Mouse (Mus musculus) liver, embryonic 16.5 days (tissue): ENCODE results near the gene Birc7. TPM values are rescaled to one million over a fixed set of nuclear protein-coding genes. Genes with fewer than 3 reads are reported as not detected.

ENCODE experiments used
- ATAC-seq: fragments of 200-750 bp; cut with Nextera tagmentation; 2 replicates; pipeline ENCODE4 v1.8.0; 2017; ENCODE audit warnings: low read depth, mild to moderate bottlenecking, moderate number of reproducible peaks, moderate library complexity
- H3K27ac ChIP-seq: fragments of 300-500 bp; sonication (generic); 2 replicates; pipeline ENCODE4 v1.5.1; 2014; ENCODE audit warnings: mild to moderate bottlenecking, low read length
- H3K27me3 ChIP-seq: fragments of 300-500 bp; sonication (generic); 2 replicates; pipeline ENCODE4 v1.6.1; 2014; ENCODE audit warnings: low read depth, low read length, mixed read lengths; ENCODE audit not compliant: control insufficient read depth, insufficient read depth
- H3K36me3 ChIP-seq: fragments of 300-500 bp; sonication (generic); 2 replicates; pipeline ENCODE4 v1.6.1; 2014; ENCODE audit warnings: mild to moderate bottlenecking; ENCODE audit not compliant: control insufficient read depth, insufficient read depth
- H3K4me1 ChIP-seq: fragments of 300-500 bp; sonication (generic); 2 replicates; pipeline ENCODE4 v1.6.1; 2014; ENCODE audit warnings: low read depth, low read length, mixed read lengths; ENCODE audit not compliant: control insufficient read depth
- H3K4me2 ChIP-seq: fragments of 300-500 bp; sonication (generic); 2 replicates; pipeline ENCODE4 v1.6.1; 2014; ENCODE audit warnings: low read depth, low read length, mixed read lengths
- H3K4me3 ChIP-seq: fragments of 300-500 bp; sonication (generic); 2 replicates; pipeline ENCODE4 v1.5.1; 2014; ENCODE audit warnings: low read depth, mild to moderate bottlenecking, low read length
- H3K9ac ChIP-seq: fragments of 300-500 bp; sonication (generic); 2 replicates; pipeline ENCODE4 v1.6.1; 2014; ENCODE audit warnings: low read depth, low read length
- H3K9me3 ChIP-seq: fragments of 300-500 bp; sonication (generic); replicated peaks from 2 replicates; pipeline ENCODE4 v1.6.1; 2016; ENCODE audit warnings: low read length; ENCODE audit not compliant: control insufficient read depth
- WGBS: fragments of 180-500 bp; shearing (Covaris S2); extraction: QIAGEN DNeasy Blood & Tissue Kit; methylation state at CpG from one replicate; pipeline ENCODE4 v1.1.7; 2014; ENCODE audit not compliant: insufficient replicate concordance; 5-methylcytosine and 5-hydroxymethylcytosine counted together
- polyA plus RNA-seq: library from polyadenylated mRNA; unstranded; fragments of >200 nt; fragmentation: Nextera tagmentation; extraction: Ambion mirVana; gene quantifications from 2 replicates; pipeline ENCODE4 v1.2.1, GENCODE M21; 2015

Gene Birc7
- polyA plus RNA-seq, 1 experiment from 2014 or later = not detected

DNA sequence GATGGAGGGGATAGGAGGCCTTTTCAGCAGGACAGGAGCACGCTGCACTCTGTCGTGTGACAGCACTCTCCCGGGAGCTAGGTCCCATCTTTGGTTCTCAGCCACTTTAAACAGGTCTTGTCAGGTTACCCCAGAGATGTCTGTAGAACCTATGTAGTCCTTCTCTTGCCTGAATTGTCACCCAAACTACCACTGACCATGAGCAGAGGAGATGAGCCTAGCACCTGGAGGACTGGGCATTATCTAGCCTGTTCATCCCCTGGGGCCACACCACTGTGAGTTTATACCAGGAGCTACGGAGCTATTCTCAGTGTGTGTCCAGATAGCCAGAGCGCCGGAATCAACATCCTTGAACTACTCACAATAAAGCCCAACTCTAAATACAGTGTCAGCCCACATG, 31.0 kb upstream of the Birc7 start:
- Histone ChIP-seq H3K27ac (no peak overlapping the region), H3K4me1 (peaks cover 9% of the 10 kb centered on the region), H3K36me3 (no peaks in the 10 kb centered on the region), H3K9me3 (no peaks in the 10 kb centered on the region), H3K9ac (no peak overlapping the region), H3K4me3 (no peak overlapping the region), H3K27me3 (peaks cover 40% of the 10 kb centered on the region), H3K4me2 (no peak overlapping the region)
- ATAC-seq = no peak
- WGBS = 69% methylated on average over 6 of the region's 6 CpGs

DNA sequence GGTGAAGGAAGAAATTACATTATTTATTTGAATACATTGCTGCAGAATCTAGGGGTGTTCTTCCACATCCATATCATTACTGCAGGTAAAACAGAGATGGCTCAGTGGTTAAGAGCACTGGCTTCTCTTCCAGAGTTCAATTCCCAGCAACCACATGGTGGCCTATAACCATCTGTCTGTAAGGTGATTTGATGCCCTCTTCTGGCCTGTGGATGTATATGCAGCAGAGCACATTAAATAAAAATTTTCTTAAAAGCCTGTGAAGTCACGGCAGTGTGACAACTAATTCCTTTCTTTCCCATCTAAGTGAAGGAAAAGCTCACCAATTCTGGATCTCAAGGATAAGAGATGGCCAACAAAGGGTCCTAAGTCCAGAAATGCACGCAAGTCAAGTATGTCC, 26.7 kb upstream of the Birc7 start:
- no peak overlapping the region for H3K4me3 ChIP-seq
- H3K36me3 ChIP-seq = no peaks in the 10 kb centered on the region; the same call in 1 of the 2 replicates
- WGBS = 39% methylated on average over 2 of the region's 2 CpGs
- H3K27ac ChIP-seq = no peak overlapping the region
- no peak overlapping the region for H3K9ac ChIP-seq
- H3K4me2 ChIP-seq = no peak overlapping the region
- no peaks in the 10 kb centered on the region for H3K9me3 ChIP-seq
- peaks cover 6% of the 10 kb centered on the region for H3K4me1 ChIP-seq
- H3K27me3 ChIP-seq = no peaks in the 10 kb centered on the region
- no peak for ATAC-seq

DNA sequence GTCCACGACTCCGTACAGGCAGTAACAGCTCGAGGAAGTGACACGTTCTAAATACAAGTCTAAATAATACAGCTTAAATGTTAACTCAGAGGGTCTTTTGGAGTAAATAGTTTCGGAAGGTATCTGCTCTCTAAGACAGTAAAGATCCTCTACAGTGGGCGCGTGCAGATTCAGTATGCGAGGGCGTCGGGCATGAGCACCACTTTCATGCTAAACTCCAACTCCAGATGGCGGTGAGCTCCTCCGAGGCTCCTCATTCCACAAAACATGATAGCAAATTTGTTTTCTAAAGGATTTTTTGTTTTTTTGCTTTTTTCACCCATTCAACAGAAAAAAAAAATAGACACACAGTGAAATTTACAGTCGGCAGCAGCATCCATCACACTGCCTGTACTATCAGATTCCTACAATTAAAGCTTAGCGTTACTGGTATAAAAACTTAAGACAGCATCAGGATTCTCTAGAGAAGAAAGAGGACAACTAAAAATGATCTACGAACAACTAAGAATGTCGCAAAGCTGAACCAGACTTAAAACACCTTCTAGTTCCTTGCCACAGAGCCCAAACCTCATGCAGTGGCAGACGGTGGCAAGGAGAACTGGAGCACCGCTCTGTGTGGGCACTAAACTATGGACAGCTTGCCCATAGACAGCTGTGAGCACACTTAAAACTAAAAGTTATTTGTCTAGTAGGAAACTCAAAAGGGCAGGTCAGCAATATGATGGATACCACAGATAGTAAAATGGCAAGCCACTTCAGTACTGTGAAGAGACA, 24.2 kb upstream of the Birc7 start:
- H3K27me3 ChIP-seq = no peaks in the 10 kb centered on the region
- H3K9me3 ChIP-seq = no peaks in the 10 kb centered on the region
- H3K27ac ChIP-seq = no peak overlapping the region
- H3K36me3 ChIP-seq = no peaks in the 10 kb centered on the region; the same call in 1 of the 2 replicates
- H3K9ac ChIP-seq = no peak overlapping the region
- no peak for ATAC-seq
- H3K4me2 ChIP-seq = no peak overlapping the region
- H3K4me1 ChIP-seq = peaks cover 6% of the 10 kb centered on the region
- H3K4me3 ChIP-seq = no peak overlapping the region
- 87% methylated on average over 18 of the region's 18 CpGs for WGBS

DNA sequence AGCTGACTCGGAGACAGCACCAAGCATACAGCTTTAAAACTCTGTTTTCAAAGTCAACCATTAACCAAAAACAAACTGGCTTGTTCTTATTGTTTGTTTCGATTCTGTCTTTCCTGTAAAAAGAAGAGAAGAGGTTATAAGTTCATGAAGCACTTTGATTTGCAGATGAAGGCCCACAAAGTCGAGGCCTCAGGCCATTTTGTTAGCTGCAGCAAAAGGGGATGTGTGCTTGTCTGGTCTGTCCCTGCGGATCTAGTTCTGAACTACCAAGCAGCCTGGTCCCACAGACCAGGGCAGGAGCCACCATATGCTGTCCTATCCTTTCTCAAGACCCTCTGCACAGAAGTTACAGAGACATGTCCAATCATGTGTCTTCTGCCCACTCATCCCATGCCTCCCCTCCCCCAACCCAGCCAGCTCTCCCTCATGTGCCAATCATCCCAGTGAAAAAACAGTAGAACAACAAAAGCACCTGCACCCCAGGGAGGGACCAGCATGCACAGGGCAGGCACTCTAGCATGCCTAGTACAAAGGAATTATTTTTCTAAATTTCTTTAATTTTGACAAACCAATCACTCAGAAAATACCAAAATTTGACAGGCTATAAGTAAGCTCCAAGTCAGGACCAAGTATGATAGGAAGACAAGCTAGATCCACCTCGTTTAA, 23.1 kb upstream of the Birc7 start:
- Histone ChIP-seq H3K9me3 (no peaks in the 10 kb centered on the region), H3K27me3 (no peaks in the 10 kb centered on the region), H3K9ac (no peak overlapping the region), H3K4me2 (no peak overlapping the region), H3K27ac (no peak overlapping the region), H3K36me3 (peaks cover 8% of the 10 kb centered on the region), H3K4me3 (no peak overlapping the region), H3K4me1 (peaks cover 6% of the 10 kb centered on the region)
- ATAC-seq = no peak; the same call in 1 of the 2 replicates
- 60% methylated on average over 5 of the region's 5 CpGs for WGBS

DNA sequence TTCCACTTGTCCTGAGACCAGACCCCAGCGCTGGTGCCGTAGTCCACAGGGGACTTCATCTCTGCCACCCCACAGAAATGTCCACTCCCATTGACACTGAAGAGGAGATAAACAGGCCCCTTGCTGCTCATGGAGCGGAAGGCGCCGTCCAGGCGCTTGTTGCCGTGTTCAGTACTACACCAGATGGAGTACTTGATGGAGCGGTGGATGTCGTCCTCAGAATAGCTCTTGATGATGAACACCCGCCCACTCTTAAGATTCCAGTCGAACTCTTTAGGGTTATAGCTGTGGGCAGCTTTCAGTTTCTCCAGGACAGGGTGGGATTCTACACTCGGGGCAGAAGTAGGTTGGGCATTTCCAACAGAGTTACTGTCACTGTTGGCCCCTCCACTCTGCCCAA, 17.9 kb upstream of the Birc7 start:
- H3K27ac ChIP-seq = no peak overlapping the region
- H3K36me3 ChIP-seq = peaks cover 39% of the 10 kb centered on the region
- no peak for ATAC-seq
- H3K4me3 ChIP-seq = no peak overlapping the region
- no peaks in the 10 kb centered on the region for H3K27me3 ChIP-seq
- H3K4me1 ChIP-seq = peaks cover 3% of the 10 kb centered on the region; the same call in 1 of the 2 replicates
- H3K9me3 ChIP-seq = no peaks in the 10 kb centered on the region
- H3K4me2 ChIP-seq = no peak overlapping the region
- no peak overlapping the region for H3K9ac ChIP-seq
- WGBS = 86% methylated on average over 12 of the region's 12 CpGs

DNA sequence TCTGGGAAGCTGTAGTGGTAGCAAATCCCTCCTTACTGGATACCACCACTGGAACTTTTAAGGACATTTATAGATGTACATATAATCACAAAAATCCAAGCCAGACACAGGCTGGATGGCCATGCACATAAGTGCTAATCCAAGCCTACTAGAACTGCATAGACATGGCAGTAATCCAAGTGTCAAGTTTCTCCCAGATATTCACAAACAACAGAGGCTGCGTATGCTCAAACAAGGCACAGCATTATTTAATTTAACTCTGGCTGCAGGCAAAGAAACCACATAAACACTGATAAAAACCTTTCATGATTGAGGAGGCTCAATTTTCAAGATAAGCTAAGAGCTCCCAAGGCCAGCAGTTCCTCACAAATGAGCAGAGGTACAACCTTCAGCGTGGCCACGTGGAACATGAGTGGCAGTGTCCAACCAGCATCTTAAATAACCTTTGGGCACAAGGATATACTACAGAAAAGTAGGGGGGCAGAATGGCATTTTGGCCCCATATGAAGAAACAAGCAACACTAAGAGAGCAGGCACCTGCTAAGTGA, 12.9 kb upstream of the Birc7 start:
- peaks cover 41% of the 10 kb centered on the region for H3K36me3 ChIP-seq

DNA sequence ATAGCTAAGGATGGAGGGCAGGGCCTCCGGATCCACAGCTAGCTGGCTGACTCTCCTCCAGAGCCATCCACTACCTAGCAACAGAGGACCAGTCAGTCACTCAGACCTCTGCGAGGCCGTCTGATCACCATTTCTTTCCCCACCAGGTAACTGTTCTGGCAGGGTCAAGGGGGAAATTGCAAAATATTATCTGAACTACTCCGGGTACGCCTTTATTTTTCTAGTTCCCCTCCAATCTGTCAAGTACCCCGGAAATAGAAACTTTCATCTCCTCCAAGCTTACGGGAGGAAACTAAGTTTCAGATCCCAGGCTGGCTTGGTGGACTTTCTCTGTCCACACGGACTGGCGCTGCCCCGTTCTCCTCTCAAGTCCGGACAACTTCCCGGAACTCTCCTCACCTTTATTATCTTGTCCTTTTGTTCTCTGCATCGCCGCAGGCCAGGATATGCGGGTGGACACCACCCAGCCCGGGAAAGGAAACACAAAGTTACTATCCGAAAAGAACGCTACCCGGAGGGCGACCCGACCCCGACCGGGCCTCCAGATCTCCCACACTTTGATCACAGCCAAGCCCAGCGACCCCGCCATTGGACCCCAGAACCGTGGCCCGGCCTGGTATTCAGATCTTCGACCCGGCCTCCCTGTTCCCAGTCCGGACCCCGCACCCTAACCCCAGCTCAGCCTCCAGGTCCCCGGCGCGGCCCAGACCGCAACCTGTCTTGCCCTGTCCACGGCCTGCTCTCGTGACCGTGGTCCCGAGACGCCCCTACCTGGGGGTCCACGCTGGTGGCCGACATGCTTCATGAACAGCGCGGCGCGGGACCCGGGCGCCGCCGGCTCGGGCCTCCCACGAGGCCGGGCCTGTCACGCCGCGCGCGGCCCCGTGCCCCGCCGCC, 8.7 kb upstream of the Birc7 start:
- Histone ChIP-seq H3K27ac (peak overlapping the region; percentile 82), H3K4me1 (peaks cover 18% of the 10 kb centered on the region), H3K9me3 (no peaks in the 10 kb centered on the region), H3K9ac (peak overlapping the region; percentile 99), H3K36me3 (peaks cover 19% of the 10 kb centered on the region), H3K27me3 (no peaks in the 10 kb centered on the region), H3K4me3 (peak overlapping the region; percentile 98), H3K4me2 (peak overlapping the region; percentile 83)
- under 1% methylated on average over 61 of the region's 61 CpGs for WGBS
- ATAC-seq = peak; percentile 28

More for the DNA sequence above, 12.9 kb upstream of the Birc7 start:
- no peak overlapping the region for H3K9ac ChIP-seq
- 57% methylated on average over 3 of the region's 3 CpGs for WGBS
- no peaks in the 10 kb centered on the region for H3K27me3 ChIP-seq
- no peaks in the 10 kb centered on the region for H3K9me3 ChIP-seq
- H3K4me2 ChIP-seq = no peak overlapping the region
- H3K4me3 ChIP-seq = no peak overlapping the region
- no peak for ATAC-seq
- peaks cover 13% of the 10 kb centered on the region for H3K4me1 ChIP-seq
- H3K27ac ChIP-seq = no peak overlapping the region

DNA sequence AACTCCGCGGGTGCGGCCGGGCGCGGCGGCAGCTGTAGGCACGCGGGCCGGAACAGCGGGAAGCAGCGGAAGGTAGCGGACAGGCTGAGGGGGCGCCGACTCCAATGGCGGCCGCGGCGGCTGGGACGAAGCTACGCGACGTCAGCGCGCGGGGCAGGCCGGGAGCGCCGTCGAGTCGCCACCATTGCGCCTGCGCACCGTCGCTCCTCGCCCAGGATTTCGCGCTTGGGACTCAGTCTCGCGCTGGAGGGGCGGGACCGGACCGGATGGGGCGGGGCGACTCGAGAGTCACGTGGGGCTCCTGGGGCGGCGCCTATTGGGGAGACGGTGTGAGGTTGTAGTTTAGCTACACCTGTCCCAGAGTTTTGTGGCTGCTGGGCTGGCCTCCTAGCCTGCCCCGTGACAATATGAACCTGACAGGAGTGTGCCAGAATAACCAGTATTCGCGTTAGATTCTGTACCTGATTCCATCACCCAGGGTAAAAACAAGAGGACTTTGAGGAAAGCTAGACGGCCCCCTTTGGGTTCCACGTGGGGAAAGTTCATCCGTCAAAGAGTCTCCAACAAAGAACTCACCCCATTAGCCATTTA, 7.9 kb upstream of the Birc7 start, which contains the start of gene Ythdf1:
TSS of gene Ythdf1 (minus strand) at position 140 of the 591 bp plus-strand sequence.
- Histone ChIP-seq H3K4me1 (peaks cover 17% of the 10 kb centered on the region), H3K27me3 (no peaks in the 10 kb centered on the region), H3K9ac (peak within 1 kb of the TSS; percentile 99), H3K36me3 (peaks cover 13% of the 10 kb centered on the region), H3K9me3 (no peaks in the 10 kb centered on the region), H3K4me2 (peak within 1 kb of the TSS; percentile 83), H3K27ac (peak within 1 kb of the TSS; percentile 82), H3K4me3 (peak within 1 kb of the TSS; percentile 98)
- ATAC-seq = peak; percentile 95
- WGBS = under 1% methylated on average over 50 of the region's 56 CpGs
